Mouse (Mus musculus) midbrain, postnatal 0 days (tissue): ENCODE measurements around the gene Stx5a. TPM values are rescaled to one million over a fixed set of nuclear protein-coding genes. Genes with fewer than 3 reads are reported as not detected.
A peak's percentile ranks its signal among the peaks of the same experiment; 100 is the strongest.
"Not testable (repeated sequence)": the region's sequence is repeated elsewhere in the genome, so short reads cannot be mapped to it uniquely, and the experiment has no call there.

Experiments used
- ATAC-seq: fragments of 200-750 bp; cut with Nextera tagmentation; 2 replicates; pipeline ENCODE4 v1.8.0; 2017; ENCODE audit warnings: moderate number of reproducible peaks, mild to moderate bottlenecking, moderate TSS enrichment, moderate library complexity; ENCODE audit not compliant: low FRiP score
- DNase-seq: peaks from one replicate; pipeline ENCODE4 v3.0.0-alpha.2; 2015; ENCODE audit warnings: low spot score
- H3K27ac ChIP-seq: fragments of 300-500 bp; sonication (generic); 2 replicates; pipeline ENCODE4 v1.5.1; 2014; ENCODE audit warnings: low read depth, mild to moderate bottlenecking, low read length, mixed read lengths
- H3K27me3 ChIP-seq: fragments of 300-500 bp; sonication (generic); 2 replicates; pipeline ENCODE4 v1.6.1; 2014; ENCODE audit warnings: low read length, control low read depth, mixed read lengths; ENCODE audit not compliant: insufficient read depth
- H3K36me3 ChIP-seq: fragments of 300-500 bp; sonication (generic); 2 replicates; pipeline ENCODE4 v1.6.1; 2014; ENCODE audit warnings: low read length, control low read depth, mixed read lengths; ENCODE audit not compliant: insufficient read depth
- H3K4me1 ChIP-seq: fragments of 300-500 bp; sonication (generic); 2 replicates; pipeline ENCODE4 v1.6.1; 2014; ENCODE audit warnings: mild to moderate bottlenecking, control low read depth, antibody characterized with exemption, low read length, mixed read lengths; ENCODE audit not compliant: insufficient read depth
- H3K4me2 ChIP-seq: fragments of 300-500 bp; sonication (generic); 2 replicates; pipeline ENCODE4 v1.6.1; 2014; ENCODE audit warnings: low read depth, mild to moderate bottlenecking, low read length, mixed read lengths; ENCODE audit not compliant: poor library complexity, severe bottlenecking
- H3K4me3 ChIP-seq: fragments of 300-500 bp; sonication (generic); 2 replicates; pipeline ENCODE4 v1.5.1; 2014; ENCODE audit warnings: low read depth, mild to moderate bottlenecking, low read length, moderate library complexity
- H3K9ac ChIP-seq: fragments of 300-500 bp; sonication (generic); replicated peaks from 2 replicates; pipeline ENCODE4 v1.6.1; 2014; ENCODE audit warnings: mild to moderate bottlenecking, low read length, moderate library complexity, mixed read lengths; ENCODE audit not compliant: poor library complexity, severe bottlenecking
- H3K9me3 ChIP-seq: fragments of 300-500 bp; sonication (generic); 2 replicates; pipeline ENCODE4 v1.6.1; 2016; ENCODE audit warnings: low read length, control low read depth
- CTCF ChIP-seq: IDR thresholded peaks from 2 replicates; pipeline ENCODE4 v1.5.1; 2016; ENCODE audit warnings: antibody characterized with exemption, mild to moderate bottlenecking
- WGBS: fragments of 180-500 bp; shearing (Covaris S2); extraction: QIAGEN DNeasy Blood & Tissue Kit; methylation state at CpG from one replicate; pipeline ENCODE4 v1.1.7; 2014; 5-methylcytosine and 5-hydroxymethylcytosine counted together
- polyA plus RNA-seq: library from polyadenylated mRNA; unstranded; fragments of >200 nt; fragmentation: Nextera tagmentation; extraction: Ambion mirVana; gene quantifications from 2 replicates; pipeline ENCODE4 v1.2.1, GENCODE M21; 2015
- total RNA-seq: library from RNA; depleted of rRNA; stranded (reverse); fragments of >200 nt; gene quantifications from 2 replicates; pipeline ENCODE4 v1.2.3, GENCODE M21; 2014

The Stx5a gene
- total and polyA plus RNA-seq, 2 experiments from 2014 or later: 104 to 112 TPM

- H3K9me3 ChIP-seq: no peaks in the 10 kb centered on the region
- 1% methylated on average over 2 of the region's 2 CpGs for WGBS
- DNase-seq (no peak), ATAC-seq (no peak)
- H3K27me3 ChIP-seq: no peaks in the 10 kb centered on the region
- no peak overlapping the region; the same call in 1 of the 2 replicates for H3K27ac ChIP-seq
- peaks cover 11% of the 10 kb centered on the region; the same call in 1 of the 2 replicates for H3K36me3 ChIP-seq
- H3K9ac ChIP-seq: peak overlapping the region; percentile 14; the same call in 1 of the 2 replicates
- peaks cover 10% of the 10 kb centered on the region; the same call in 1 of the 2 replicates for H3K4me1 ChIP-seq
- H3K4me2 ChIP-seq: peak overlapping the region; percentile 59
- no peak for TF ChIP-seq CTCF
- peak overlapping the region; percentile 69 for H3K4me3 ChIP-seq
Observed at GRCm38 (mm10) chr19:8724392-8724791, 16.8 kb upstream of the Stx5a start.

GRCm38 (mm10) chr19:8725081-8725613 is 16.1 kb upstream of the Stx5a start:
- peaks cover 11% of the 10 kb centered on the region; the same call in 1 of the 2 replicates for H3K36me3 ChIP-seq
- H3K4me3 ChIP-seq: peak overlapping the region; percentile 69; the same call in 1 of the 2 replicates
- peak overlapping the region; percentile 59; the same call in 1 of the 2 replicates for H3K4me2 ChIP-seq
- DNase-seq (no peak), ATAC-seq (no peak)
- peaks cover 10% of the 10 kb centered on the region; the same call in 1 of the 2 replicates for H3K4me1 ChIP-seq
- H3K27ac ChIP-seq: no peak overlapping the region
- WGBS: 41% methylated on average over 4 of the region's 4 CpGs
- H3K27me3 ChIP-seq: no peaks in the 10 kb centered on the region
- H3K9ac ChIP-seq: no peak overlapping the region; the same call in 1 of the 2 replicates
- no peak for TF ChIP-seq CTCF
- no peaks in the 10 kb centered on the region for H3K9me3 ChIP-seq

- no peak for TF ChIP-seq CTCF
- Histone ChIP-seq H3K27me3 (no peaks in the 10 kb centered on the region), H3K4me2 (no peak overlapping the region)
Observed at GRCm38 (mm10) chr19:8726609-8727390, 14.4 kb upstream of the Stx5a start.

GRCm38 (mm10) chr19:8727495-8728114 is 13.6 kb upstream of the Stx5a start:
- TF ChIP-seq CTCF: no peak
- Histone ChIP-seq H3K4me1 (peaks cover 10% of the 10 kb centered on the region; the same call in 1 of the 2 replicates), H3K36me3 (peaks cover 11% of the 10 kb centered on the region; the same call in 1 of the 2 replicates), H3K9ac (no peak overlapping the region; the same call in 1 of the 2 replicates), H3K4me2 (no peak overlapping the region), H3K4me3 (no peak overlapping the region), H3K27me3 (no peaks in the 10 kb centered on the region), H3K27ac (no peak overlapping the region), H3K9me3 (no peaks in the 10 kb centered on the region)
- DNase-seq (no peak), ATAC-seq (no peak)
- WGBS: 28% methylated on average over 5 of the region's 5 CpGs

More at GRCm38 (mm10) chr19:8726609-8727390, 14.4 kb upstream of the Stx5a start:
- H3K36me3 ChIP-seq: peaks cover 11% of the 10 kb centered on the region; the same call in 1 of the 2 replicates
- H3K27ac ChIP-seq: no peak overlapping the region
- DNase-seq: no peak
- no peak overlapping the region for H3K4me3 ChIP-seq
- ATAC-seq: no peak
- H3K4me1 ChIP-seq: peaks cover 10% of the 10 kb centered on the region; the same call in 1 of the 2 replicates
- no peaks in the 10 kb centered on the region for H3K9me3 ChIP-seq
- no peak overlapping the region for H3K9ac ChIP-seq
- WGBS: 17% methylated on average over 3 of the region's 3 CpGs

- not testable (repeated sequence) for H3K27me3 ChIP-seq, H3K4me1 ChIP-seq, ATAC-seq, H3K9me3 ChIP-seq, H3K4me2 ChIP-seq, DNase-seq, H3K9ac ChIP-seq, H3K27ac ChIP-seq, H3K4me3 ChIP-seq
- WGBS: 52% methylated on average over 3 of the region's 3 CpGs
- peaks cover 11% of the 10 kb centered on the region; the same call in 1 of the 2 replicates for H3K36me3 ChIP-seq
Observed at GRCm38 (mm10) chr19:8728335-8729099, 12.7 kb upstream of the Stx5a start.
